Mouse (Mus musculus) macrophage (primary cell): ENCODE data around the gene Scube3. TPM values are rescaled to one million over a fixed set of nuclear protein-coding genes. Genes with fewer than 3 reads are reported as not detected.

ENCODE experiments used
- H3K27ac ChIP-seq: fragments of 350-480 bp; formaldehyde crosslinking; 2 replicates; pipeline ENCODE4 v1.9.0; 2021
- H3K36me3 ChIP-seq: fragments of 350-480 bp; formaldehyde crosslinking; 2 replicates; pipeline ENCODE4 v1.9.0; 2021; ENCODE audit errors: inconsistent target
- H3K4me3 ChIP-seq: fragments of 350-480 bp; formaldehyde crosslinking; 2 replicates; pipeline ENCODE4 v1.9.0; 2021; ENCODE audit errors: inconsistent target
- H3K79me2 ChIP-seq: fragments of 350-480 bp; formaldehyde crosslinking; 2 replicates; pipeline ENCODE4 v1.9.0; 2021; ENCODE audit errors: inconsistent target
- WGBS: methylation state at CpG from one replicate; pipeline ENCODE4 v1.1.7; 2026; ENCODE audit warnings: inconsistent platforms; ENCODE audit not compliant: missing documents; 5-methylcytosine and 5-hydroxymethylcytosine counted together
- polyA plus RNA-seq: library from polyadenylated mRNA; stranded (reverse); fragments of 250-400 nt; gene quantifications from 3 replicates; pipeline ENCODE4 v1.2.4, GENCODE M21; 2018; ENCODE audit warnings: inconsistent platforms

The Scube3 gene
- polyA plus RNA-seq, 1 experiment from 2014 or later: 0.04 TPM

DNA sequence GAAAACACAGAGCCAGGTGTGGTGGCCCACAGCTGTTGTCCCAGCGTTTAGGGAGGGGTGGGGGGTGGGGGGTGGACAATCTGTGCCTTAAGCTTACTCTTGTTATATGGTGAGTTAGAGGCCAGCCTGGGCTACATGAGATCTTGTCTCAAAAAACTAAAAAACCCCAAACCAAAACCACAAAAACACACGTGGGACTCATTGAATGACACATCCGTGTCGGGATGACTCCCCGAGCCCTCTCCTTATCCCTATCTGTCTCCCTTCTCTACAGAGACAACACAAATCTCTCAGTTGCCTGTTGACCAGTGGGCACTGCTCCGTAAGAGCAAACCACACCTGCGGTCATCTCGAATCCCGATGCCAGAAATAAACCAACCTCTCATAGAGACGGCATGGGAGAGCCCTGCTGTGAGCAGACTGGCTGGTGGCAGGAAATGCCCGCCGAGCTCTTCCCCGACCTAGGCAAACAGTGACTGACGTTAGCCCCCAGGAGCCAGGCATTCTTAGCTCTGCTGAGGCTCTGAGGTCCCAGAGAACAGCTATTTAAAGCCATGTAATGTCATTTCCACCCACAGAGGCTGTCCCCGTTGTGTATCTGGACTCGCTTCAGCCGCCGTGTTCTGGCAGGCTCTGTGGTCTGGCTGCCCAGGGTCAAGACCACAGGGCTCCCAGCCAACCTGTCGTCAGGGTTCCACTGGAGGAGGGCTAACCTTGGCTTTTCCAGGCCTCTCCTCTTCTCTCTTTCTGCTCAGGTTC, 24.3 kb upstream of the Scube3 start:
- 13% methylated on average over 18 of the region's 19 CpGs for WGBS
- H3K4me3 ChIP-seq: no peak overlapping the region

DNA sequence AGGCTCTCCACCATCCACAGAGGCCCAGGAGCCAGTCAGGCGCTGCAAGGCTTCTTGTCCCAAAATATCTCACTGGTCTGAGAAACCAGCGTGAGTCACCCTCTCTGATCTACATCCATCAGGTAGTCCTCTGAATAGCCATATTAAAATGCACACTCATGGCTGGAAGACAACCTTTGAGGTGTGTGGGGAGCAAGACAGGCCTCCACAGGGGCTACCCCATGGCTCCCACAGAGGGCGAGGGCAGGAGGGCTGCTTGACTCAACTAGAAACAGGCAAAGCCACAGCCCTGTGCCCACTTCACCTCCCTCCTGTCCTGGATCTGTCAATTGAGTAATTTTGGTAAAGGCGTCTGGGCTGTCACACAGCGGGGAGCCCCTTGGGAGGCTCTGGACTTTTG, 21.5 kb upstream of the Scube3 start:
- Histone ChIP-seq H3K27ac (no peak overlapping the region), H3K36me3 (no peaks in the 10 kb centered on the region), H3K79me2 (no peaks in the 10 kb centered on the region), H3K4me3 (no peak overlapping the region)
- 83% methylated on average over 5 of the region's 5 CpGs for WGBS

More for the DNA sequence above, 24.3 kb upstream of the Scube3 start:
- no peaks in the 10 kb centered on the region for H3K36me3 ChIP-seq
- no peak overlapping the region for H3K27ac ChIP-seq
- H3K79me2 ChIP-seq: no peaks in the 10 kb centered on the region

DNA sequence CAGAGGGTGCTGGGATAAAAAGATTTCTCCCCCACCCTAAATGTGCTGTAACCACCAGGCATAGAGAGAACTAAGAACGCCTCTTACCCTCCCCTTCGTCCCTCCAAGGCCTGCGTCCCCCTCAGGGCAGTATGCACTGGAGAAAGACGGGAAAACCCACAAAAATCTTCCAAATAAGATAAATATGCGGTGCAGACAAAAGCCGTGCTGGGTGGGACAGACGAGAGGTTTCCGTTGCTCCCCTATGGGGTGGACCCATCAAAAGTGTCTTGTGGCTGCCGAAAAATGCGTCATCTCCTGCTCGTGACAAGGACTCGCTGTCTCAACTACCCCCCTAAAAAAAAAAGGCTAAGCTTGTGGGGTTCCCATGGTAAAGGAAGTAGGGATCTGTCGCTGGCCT, 19.0 kb upstream of the Scube3 start:
- H3K4me3 ChIP-seq: no peak overlapping the region
- H3K36me3 ChIP-seq: no peaks in the 10 kb centered on the region
- 90% methylated on average over 13 of the region's 13 CpGs for WGBS
- H3K27ac ChIP-seq: no peak overlapping the region
- H3K79me2 ChIP-seq: no peaks in the 10 kb centered on the region

DNA sequence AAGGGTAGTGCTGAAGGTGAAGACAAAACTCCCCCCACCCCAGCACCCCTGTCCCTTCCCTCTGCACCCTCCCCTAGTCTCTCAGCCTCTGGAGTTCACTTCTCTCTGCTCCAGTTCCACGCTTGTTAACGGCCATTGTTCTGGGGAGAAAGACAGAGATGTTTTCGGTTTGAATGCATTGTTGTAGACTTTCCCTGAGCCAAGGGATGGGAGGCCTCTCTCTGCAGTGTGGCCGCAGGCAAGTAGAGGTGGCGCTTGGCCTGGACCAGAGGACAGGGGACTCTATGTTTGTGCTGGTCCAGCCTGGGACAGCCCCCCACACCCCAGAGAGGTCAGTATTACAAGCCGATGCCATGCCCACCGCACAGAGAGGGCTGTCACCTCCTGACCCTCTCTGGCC, 18.3 kb upstream of the Scube3 start:
- no peak overlapping the region for H3K27ac ChIP-seq
- WGBS: 88% methylated on average over 7 of the region's 7 CpGs

DNA sequence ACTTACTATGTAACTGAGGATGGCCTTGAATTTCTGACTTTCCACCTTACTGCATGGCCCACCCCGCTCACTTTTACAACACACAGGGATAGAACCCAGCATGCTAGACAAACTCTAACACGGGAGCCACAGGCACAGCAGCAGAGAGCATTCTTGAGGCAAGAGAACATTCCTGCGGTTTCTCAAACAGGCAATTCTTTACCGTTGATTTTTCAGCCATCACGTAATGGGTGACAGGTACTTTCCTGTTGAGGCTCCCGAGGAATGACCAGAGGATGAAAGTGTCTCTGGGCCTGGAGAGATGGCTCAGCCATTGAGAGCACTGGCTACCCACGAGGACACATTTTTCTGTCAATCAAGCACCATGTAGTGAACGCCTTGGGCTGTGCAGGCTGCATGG, 17.6 kb upstream of the Scube3 start:
- 72% methylated on average over 8 of the region's 8 CpGs for WGBS
- Histone ChIP-seq H3K79me2 (no peaks in the 10 kb centered on the region), H3K36me3 (no peaks in the 10 kb centered on the region), H3K27ac (no peak overlapping the region), H3K4me3 (no peak overlapping the region)

More for the DNA sequence above, 18.3 kb upstream of the Scube3 start:
- no peaks in the 10 kb centered on the region for H3K79me2 ChIP-seq
- no peaks in the 10 kb centered on the region for H3K36me3 ChIP-seq
- no peak overlapping the region for H3K4me3 ChIP-seq

DNA sequence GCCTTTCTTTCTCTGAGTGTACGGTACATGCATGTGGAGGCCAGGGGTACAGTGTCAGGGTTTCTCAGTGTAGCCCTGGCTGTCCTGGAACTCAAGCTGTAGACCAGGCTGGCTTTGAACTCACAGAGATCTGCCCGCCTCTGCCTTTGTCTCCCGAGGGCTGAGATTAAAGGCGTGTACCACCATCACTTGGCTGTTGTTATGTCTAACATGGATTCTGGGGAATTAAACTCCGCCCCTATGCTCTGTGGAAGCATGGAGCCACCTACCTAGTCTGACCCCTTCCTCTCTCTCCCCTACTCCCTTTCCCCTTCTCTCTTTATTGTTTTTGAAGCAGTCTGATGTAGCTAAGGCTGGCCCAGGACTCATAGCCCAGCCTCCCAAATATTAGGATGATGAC, 12.1 kb upstream of the Scube3 start:
- Histone ChIP-seq H3K36me3 (no peaks in the 10 kb centered on the region), H3K79me2 (no peaks in the 10 kb centered on the region), H3K4me3 (no peak overlapping the region), H3K27ac (no peak overlapping the region)
- WGBS: 99% methylated on average over 5 of the region's 5 CpGs

DNA sequence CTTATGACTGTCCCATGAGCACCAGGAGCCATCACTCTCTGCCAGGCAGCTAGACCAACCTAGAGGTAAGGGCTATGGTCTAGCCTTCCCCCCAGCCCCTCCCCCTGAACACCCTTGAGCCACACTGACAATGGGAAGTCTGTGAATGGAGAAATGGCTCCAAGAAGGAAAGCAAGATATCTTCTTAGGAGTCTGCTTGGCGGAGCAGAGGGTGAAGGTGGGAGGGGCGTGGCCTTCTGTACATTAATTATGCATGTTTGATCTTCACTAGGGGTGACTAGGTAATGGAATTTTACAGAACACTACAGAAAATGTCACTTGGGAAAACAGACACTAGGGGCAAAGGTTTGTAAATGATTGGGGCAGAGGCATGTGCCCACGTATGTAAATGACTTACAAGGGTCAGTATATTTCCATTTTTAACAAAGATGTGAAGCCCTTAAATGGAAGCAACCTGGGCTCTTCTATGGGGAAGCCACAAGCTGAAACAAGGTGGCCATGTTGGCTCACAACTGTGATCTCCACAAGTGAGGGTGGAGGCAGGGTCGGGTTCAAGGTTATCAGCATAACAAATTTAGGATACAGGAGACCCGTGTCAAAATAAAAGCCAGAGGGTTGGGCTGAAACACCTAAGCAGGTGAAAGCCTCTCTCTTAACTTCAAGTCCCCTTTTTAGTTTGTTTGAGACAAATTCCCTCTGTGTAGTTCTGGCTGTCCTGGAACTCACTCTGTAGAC, 11.4 kb upstream of the Scube3 start:
- Histone ChIP-seq H3K27ac (no peak overlapping the region), H3K79me2 (no peaks in the 10 kb centered on the region), H3K36me3 (no peaks in the 10 kb centered on the region), H3K4me3 (no peak overlapping the region)
- 87% methylated on average over 5 of the region's 5 CpGs for WGBS

DNA sequence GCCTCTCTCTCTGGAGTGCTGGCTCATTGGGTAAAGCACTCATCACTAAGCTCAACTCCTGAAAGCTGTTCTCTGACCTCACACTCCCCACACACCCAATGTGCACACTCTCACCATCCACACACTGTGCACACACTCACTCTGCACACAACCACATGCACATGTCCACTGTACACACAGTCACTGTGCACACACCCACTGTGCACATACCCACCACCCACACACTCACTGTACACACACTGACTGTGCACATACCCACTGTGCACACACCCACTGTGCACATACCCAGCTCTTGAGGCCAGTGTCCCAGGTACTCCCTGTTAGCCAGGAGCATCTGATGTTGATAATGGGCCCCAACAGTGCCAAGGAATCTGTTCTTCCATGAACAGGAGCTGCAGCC, 10.8 kb upstream of the Scube3 start:
- no peaks in the 10 kb centered on the region for H3K36me3 ChIP-seq
- H3K27ac ChIP-seq: no peak overlapping the region
- H3K79me2 ChIP-seq: no peaks in the 10 kb centered on the region
- H3K4me3 ChIP-seq: no peak overlapping the region

DNA sequence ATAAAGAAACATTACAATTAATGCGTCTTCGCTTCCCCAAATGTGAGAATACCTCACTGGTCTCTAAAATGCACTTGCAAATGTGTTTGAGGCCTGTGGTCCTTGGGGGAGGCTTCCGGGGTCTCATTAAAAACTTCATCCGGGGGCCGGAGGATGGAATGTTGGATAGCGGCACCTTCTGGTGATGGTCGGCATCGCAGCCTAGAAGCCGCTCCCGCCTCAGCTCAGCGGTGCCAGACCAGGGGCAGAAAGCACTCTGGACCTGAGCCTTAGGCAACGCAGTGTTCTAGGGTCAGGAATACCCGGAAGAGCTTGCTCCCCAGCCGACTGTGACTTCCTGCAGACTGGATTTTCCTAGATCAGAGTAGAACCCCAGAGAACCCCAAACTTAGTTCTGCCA, 8.7 kb upstream of the Scube3 start:
- Histone ChIP-seq H3K4me3 (no peak overlapping the region), H3K36me3 (no peaks in the 10 kb centered on the region), H3K27ac (no peak overlapping the region), H3K79me2 (no peaks in the 10 kb centered on the region)
- 5% methylated on average over 14 of the region's 14 CpGs for WGBS

DNA sequence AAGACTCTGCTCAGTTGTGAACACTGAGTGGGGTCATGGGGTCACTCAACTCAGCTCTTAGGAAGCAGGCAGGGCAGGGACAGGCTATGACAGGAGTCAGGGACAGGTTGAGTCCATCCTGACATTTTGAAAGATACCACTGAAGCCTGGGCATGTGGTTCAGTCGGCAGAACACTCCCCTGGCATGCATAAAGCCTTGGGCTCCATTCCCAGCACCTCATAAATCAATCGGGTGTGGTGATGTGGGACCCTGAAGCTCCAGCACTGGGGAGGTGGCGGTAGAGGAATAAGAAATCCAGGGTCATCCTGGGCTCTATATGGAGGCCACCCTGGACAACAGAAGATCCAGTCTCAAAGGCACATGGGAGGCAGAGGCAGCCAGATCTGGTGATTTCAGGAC, 6.4 kb upstream of the Scube3 start:
- no peaks in the 10 kb centered on the region for H3K36me3 ChIP-seq
- no peak overlapping the region for H3K4me3 ChIP-seq
- H3K79me2 ChIP-seq: no peaks in the 10 kb centered on the region
- 87% methylated on average over 3 of the region's 3 CpGs for WGBS
- no peak overlapping the region for H3K27ac ChIP-seq

DNA sequence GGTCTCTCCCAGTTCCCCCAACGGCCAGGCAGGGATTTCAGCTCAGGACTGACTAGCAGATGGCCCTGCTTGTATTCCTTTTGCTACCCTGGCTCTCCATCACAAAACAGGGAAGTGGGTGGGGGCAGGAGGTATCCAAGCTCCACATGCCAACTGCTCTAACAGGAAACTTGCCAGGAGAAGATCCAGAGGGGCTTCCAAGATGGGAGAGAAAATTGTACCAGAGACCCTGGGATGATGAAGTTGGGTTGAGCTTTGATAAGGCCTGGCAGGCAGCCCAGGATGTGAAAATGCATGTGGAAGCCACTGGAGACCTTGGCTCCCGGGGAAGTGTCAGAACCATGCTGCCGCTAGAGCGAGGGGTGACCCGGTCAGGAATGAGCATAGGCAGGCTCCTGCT, 5.7 kb upstream of the Scube3 start:
- no peak overlapping the region for H3K4me3 ChIP-seq
- H3K27ac ChIP-seq: no peak overlapping the region
- H3K36me3 ChIP-seq: no peaks in the 10 kb centered on the region
- 79% methylated on average over 5 of the region's 5 CpGs for WGBS
- no peaks in the 10 kb centered on the region for H3K79me2 ChIP-seq

DNA sequence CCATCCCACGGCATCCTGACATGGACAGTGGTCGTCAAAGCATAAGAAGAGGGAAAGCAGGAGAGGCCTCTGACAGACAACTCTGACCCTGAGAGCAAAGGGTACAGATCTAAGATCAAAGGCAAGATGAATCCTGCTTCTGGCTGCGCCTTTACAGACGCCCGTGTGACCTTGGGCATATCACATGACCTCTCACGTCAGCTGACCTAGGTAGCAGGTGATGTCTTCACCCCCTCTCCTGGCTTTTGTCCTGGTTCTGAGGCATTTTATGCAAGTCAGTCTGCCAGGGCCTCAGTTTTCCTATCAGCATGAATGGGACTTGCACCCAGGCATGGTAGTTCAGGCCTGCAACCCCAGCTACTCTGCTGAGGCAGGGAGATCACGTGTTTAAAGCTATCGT, 3.9 kb upstream of the Scube3 start:
- Histone ChIP-seq H3K36me3 (no peaks in the 10 kb centered on the region), H3K79me2 (no peaks in the 10 kb centered on the region), H3K4me3 (no peak overlapping the region), H3K27ac (no peak overlapping the region)
- 90% methylated on average over 8 of the region's 8 CpGs for WGBS

DNA sequence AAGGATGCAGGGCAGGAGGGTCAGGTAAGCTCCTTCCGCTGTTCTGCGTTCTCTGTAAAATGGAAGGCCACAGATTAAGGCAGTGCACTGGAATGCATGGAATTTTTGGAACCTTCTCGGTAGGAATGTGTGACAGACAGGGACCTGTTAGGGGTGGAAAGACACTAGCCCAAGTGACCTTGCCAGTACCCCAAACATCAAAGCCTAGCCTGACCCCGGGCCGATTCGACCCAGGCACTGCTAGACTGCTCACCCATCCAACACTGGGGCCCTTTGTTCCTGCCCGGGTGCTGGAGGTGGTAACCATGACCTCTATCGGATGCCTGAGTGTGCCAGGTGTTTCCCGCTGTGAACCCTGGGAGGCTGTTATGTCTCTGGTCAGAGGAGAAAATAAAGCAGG, 3.3 kb upstream of the Scube3 start:
- Histone ChIP-seq H3K27ac (no peak overlapping the region), H3K79me2 (no peaks in the 10 kb centered on the region), H3K36me3 (no peaks in the 10 kb centered on the region), H3K4me3 (no peak overlapping the region)
- 91% methylated on average over 9 of the region's 9 CpGs for WGBS

DNA sequence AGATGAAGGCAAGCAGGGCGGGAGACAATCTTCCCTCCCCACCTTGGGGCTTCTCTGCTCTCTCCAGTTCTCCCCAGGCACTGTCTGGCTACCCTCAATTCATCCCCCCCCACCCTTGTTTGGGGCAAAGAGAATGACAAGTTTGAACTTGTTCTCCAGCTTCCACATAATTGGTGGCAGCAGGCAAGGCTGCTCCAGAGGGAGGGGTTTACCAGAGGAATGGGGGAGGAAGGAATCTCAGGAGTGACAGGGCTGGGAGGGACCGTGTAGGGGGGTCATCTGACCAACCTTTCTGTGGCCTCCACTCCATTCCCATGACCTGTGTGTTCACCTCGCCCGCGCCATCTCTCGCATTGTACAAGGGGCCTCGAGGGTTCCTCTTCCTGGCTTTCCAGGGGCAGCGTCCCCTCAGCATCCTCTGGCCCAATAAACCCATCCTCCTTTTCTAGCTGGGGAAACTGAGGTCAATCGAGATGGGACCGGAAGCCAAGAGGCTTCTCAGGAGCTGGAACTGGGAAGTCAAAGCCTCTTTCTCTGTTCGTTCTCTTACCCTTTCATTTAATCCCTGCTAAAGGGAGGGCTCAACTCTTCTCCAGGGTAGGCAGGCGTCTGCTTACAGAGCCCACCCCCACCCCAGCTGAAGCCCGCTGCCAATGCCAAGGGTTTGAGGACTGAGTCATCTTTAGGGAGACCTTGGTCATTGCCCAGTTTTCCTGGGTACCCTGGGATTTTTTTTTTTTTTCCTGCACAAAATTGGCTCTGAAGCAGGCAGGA, 1.3 kb upstream of the Scube3 start:
- Histone ChIP-seq H3K27ac (no peak overlapping the region), H3K4me3 (no peak overlapping the region), H3K79me2 (no peaks in the 10 kb centered on the region), H3K36me3 (no peaks in the 10 kb centered on the region)
- WGBS: 66% methylated on average over 13 of the region's 13 CpGs

DNA sequence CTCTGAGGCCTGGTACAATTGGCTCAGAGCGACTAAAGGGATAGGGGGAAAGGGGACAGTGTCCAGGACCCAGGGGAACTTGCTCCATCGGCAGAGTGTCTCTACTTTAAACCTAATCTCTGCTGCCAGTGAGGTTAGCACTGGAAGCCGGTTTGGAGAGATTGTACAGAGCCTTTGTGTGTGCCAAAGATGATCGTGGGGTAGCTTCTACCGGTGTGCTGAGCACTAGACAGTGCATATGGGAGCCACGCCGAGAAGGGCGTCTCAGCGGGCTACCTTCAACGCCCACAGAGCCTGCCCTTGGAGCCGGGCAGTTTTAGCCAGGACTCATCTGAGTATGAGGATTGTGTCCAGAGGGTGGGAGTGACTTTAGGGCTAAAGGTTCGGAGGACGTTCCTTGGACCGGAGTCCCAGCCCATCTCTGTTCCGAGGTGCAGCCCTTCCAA, 713 bp upstream of the Scube3 start:
- H3K4me3 ChIP-seq: no peak overlapping the region
- H3K36me3 ChIP-seq: no peaks in the 10 kb centered on the region
- no peak overlapping the region for H3K27ac ChIP-seq
- 30% methylated on average over 15 of the region's 15 CpGs for WGBS
- H3K79me2 ChIP-seq: no peaks in the 10 kb centered on the region
